Mouse (Mus musculus): ENCODE measurements around the gene Cenpv. TPM values are rescaled to one million over a fixed set of nuclear protein-coding genes. Genes with fewer than 3 reads are reported as not detected.

Cenpv gene
- polyA plus RNA-seq, 1 experiment from 2014 or later: 18.0 TPM

DNA sequence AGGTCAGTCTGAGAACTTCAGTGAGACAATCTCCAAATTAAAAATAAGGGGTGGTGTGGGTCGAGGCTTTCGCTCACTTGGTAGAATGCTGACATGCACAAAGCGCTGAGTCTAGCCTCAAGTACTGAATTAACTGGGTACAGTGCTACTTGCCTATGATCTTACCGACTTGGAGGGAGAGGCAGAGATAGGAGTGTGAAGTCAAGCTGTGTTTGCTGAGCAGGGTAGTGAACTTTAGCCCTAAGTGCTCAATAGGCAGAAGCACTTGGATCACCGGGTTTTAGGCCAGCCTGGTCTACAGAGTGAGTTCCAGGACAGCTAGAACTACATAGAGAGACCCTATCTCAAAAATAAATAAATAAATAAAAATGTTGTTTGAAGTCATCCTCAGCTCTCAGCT, 18.1 kb upstream of the Cenpv start:
- H3K9me3 ChIP-seq (replicated peaks; ENCODE audit: control insufficient read depth, low read length): no peaks in the 10 kb centered on the region
- peaks cover 27% of the 10 kb centered on the region for H3K4me1 ChIP-seq (ENCODE audit: control insufficient read depth, insufficient read depth, low read length)
- H3K4me3 ChIP-seq (ENCODE audit: low read length): no peak overlapping the region
- ATAC-seq (replicated peaks; ENCODE audit: extremely low read depth, insufficient read depth, low FRiP score): no peak
- no peak overlapping the region for H3K27ac ChIP-seq (ENCODE audit: low read length)
- H3K36me3 ChIP-seq (ENCODE audit: control insufficient read depth, insufficient read depth): peaks cover 17% of the 10 kb centered on the region
- 59% methylated on average over 5 of the region's 5 CpGs for WGBS
- no peak overlapping the region for H3K4me2 ChIP-seq (ENCODE audit: low read depth, low read length)
- no peak overlapping the region for H3K9ac ChIP-seq (ENCODE audit: low read length)
- H3K27me3 ChIP-seq (ENCODE audit: control insufficient read depth, insufficient read depth, low read length): no peaks in the 10 kb centered on the region

DNA sequence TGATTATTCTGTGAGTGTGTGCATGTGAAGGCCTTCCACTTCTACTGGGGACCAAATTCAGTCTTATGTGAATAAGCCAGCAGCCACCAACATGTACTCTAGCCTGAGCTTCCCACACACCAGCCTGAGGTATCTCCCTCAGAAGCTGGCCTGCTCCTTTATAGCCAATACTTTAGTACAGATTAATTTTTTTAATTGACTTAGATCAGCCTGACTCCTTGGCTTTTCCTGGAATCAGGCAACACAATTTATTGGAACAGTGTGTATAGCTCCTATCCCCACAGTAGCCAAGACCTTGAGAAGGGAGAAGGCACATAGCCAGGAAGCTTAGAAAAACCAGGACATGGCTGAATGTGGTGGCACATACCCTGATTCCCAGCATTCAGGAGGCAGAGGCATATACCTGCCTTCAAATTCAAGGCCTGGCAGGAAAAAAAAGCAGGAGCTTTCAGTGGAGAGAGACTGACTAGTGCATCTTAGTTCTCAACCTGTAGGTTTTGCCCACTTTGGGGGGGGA, 16.9 kb upstream of the Cenpv start:
- Histone ChIP-seq H3K27ac (ENCODE audit: low read length) (no peak overlapping the region), H3K9me3 (replicated peaks; ENCODE audit: control insufficient read depth, low read length) (no peaks in the 10 kb centered on the region), H3K27me3 (ENCODE audit: control insufficient read depth, insufficient read depth, low read length) (no peaks in the 10 kb centered on the region), H3K36me3 (ENCODE audit: control insufficient read depth, insufficient read depth) (peaks cover 17% of the 10 kb centered on the region), H3K4me3 (ENCODE audit: low read length) (no peak overlapping the region), H3K4me2 (ENCODE audit: low read depth, low read length) (no peak overlapping the region), H3K4me1 (ENCODE audit: control insufficient read depth, insufficient read depth, low read length) (peaks cover 27% of the 10 kb centered on the region), H3K9ac (ENCODE audit: low read length) (no peak overlapping the region)
- no peak for ATAC-seq (replicated peaks; ENCODE audit: extremely low read depth, insufficient read depth, low FRiP score)

DNA sequence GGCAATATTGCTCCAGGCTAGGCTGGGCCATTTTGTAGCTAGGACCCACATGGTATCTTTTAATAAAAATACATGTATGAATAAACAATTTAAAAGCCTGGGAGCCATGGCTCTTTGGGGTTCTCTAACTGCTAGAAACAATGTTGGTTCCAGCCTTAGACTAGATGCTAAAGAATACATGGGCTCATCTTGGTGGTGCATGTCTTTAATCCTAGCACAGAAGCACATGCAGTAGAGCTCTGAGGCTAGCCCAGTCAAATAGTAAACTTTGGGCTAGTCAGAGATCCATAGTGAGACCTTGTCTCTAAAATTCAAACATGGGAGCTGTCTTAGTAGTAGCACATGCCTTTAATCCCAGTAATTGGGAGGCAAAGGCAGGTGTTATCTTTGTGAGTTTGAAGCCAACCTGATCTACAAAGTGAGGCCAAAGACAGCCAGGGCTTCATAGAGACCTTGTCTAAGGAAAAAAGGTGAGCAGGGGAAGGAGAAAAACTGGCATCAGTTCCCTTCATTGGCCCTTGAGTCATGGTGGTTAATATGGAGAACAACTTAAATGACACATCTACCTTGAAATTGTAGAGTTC, 16.0 kb upstream of the Cenpv start:
- H3K9me3 ChIP-seq (replicated peaks; ENCODE audit: control insufficient read depth, low read length): no peaks in the 10 kb centered on the region
- no peak for ATAC-seq (replicated peaks; ENCODE audit: extremely low read depth, insufficient read depth, low FRiP score)
- H3K27me3 ChIP-seq (ENCODE audit: control insufficient read depth, insufficient read depth, low read length): no peaks in the 10 kb centered on the region
- no peak overlapping the region; the same call in 1 of the 2 replicates for H3K27ac ChIP-seq (ENCODE audit: low read length)
- peaks cover 27% of the 10 kb centered on the region for H3K4me1 ChIP-seq (ENCODE audit: control insufficient read depth, insufficient read depth, low read length)
- H3K4me2 ChIP-seq (ENCODE audit: low read depth, low read length): peak overlapping the region; percentile 96
- peak overlapping the region; percentile 4; the same call in 1 of the 2 replicates for H3K4me3 ChIP-seq (ENCODE audit: low read length)
- no peak overlapping the region for H3K9ac ChIP-seq (ENCODE audit: low read length)
- H3K36me3 ChIP-seq (ENCODE audit: control insufficient read depth, insufficient read depth): peaks cover 17% of the 10 kb centered on the region

DNA sequence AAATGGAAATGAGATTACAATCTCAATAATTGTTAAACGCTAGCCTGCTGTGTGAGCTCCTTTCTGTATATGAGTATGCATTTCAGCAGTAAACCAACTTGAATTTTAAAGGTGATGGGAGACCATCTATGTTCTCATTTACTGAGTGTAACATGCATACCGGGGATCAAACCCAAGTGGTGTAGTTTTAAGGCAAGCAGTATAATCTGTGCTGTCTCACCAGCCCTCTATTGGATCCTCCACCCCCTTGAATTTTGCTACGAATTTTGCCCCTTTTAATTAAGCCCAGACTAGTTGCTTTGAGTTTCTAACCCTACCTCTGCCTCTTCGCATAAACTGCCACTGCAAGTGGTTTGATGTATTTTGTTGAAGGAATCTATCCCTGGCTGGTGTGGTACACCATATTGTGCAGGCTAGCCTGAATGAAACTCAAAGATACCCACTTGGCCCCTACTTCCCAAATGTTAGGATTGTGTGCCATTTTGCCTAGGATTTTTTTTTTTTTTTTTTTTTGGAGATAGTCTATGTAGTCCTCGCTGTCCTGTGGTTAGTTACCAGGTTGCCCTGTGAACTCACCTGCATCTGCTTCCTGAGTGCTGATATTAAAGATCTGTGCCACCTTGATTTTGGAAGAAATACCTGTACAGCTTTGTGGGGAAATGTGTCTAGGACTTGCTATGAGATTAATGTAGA, 15.2 kb upstream of the Cenpv start:
- ATAC-seq (replicated peaks; ENCODE audit: extremely low read depth, insufficient read depth, low FRiP score): no peak
- Histone ChIP-seq H3K9ac (ENCODE audit: low read length) (peak overlapping the region; percentile 67), H3K27ac (ENCODE audit: low read length) (no peak overlapping the region), H3K4me1 (ENCODE audit: control insufficient read depth, insufficient read depth, low read length) (peaks cover 31% of the 10 kb centered on the region), H3K27me3 (ENCODE audit: control insufficient read depth, insufficient read depth, low read length) (no peaks in the 10 kb centered on the region), H3K9me3 (replicated peaks; ENCODE audit: control insufficient read depth, low read length) (no peaks in the 10 kb centered on the region), H3K4me2 (ENCODE audit: low read depth, low read length) (peak overlapping the region; percentile 96), H3K36me3 (ENCODE audit: control insufficient read depth, insufficient read depth) (peaks cover 17% of the 10 kb centered on the region), H3K4me3 (ENCODE audit: low read length) (peak overlapping the region; percentile 68)
- WGBS: 77% methylated on average over 5 of the region's 5 CpGs

DNA sequence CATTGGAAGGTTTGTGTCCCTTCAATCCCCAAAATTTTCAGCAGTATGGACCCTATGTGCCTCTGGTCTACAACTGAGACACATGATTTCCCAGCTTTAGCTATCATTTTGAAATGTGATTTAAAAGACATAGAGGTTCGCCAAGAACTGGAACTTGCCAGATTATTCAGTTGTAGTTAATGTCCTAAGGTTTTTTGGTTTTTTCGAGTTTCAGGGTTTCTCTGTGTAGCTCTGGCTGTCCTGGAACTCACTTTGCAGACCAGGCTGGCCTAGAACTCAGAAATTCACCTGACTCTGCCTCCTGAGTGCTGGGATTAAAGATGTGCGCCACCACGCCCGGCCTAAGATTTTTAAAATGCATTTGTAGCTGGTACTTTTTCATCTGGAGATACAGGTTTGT, 14.6 kb upstream of the Cenpv start:
- H3K4me1 ChIP-seq (ENCODE audit: control insufficient read depth, insufficient read depth, low read length): peaks cover 28% of the 10 kb centered on the region
- peaks cover 17% of the 10 kb centered on the region for H3K36me3 ChIP-seq (ENCODE audit: control insufficient read depth, insufficient read depth)
- WGBS: 77% methylated on average over 5 of the region's 5 CpGs
- H3K4me2 ChIP-seq (ENCODE audit: low read depth, low read length): peak overlapping the region; percentile 96
- H3K9me3 ChIP-seq (replicated peaks; ENCODE audit: control insufficient read depth, low read length): no peaks in the 10 kb centered on the region
- no peaks in the 10 kb centered on the region for H3K27me3 ChIP-seq (ENCODE audit: control insufficient read depth, insufficient read depth, low read length)
- H3K9ac ChIP-seq (ENCODE audit: low read length): peak overlapping the region; percentile 67
- no peak overlapping the region for H3K27ac ChIP-seq (ENCODE audit: low read length)
- ATAC-seq (replicated peaks; ENCODE audit: extremely low read depth, insufficient read depth, low FRiP score): no peak
- H3K4me3 ChIP-seq (ENCODE audit: low read length): peak overlapping the region; percentile 68

DNA sequence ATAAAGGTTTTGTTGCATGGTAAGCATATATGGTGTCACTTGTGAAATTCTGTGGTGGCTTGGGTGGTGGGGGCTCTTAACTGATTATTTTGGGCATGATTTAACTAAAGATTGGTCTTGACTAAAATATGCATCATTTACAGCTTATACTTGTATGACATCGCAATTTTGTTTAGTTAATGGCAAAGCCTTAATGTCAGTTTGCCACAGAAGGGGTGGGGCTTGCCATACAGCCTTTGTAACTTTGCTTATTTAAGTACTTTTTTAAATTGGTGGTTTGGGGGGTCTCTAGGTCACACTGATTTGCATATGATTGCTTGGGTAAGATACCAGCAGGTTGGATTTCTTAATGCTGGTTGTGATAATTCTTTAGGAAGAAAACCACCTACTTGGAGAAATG, 14.1 kb upstream of the Cenpv start:
- Histone ChIP-seq H3K36me3 (ENCODE audit: control insufficient read depth, insufficient read depth) (peaks cover 17% of the 10 kb centered on the region), H3K4me3 (ENCODE audit: low read length) (peak overlapping the region; percentile 68), H3K9me3 (replicated peaks; ENCODE audit: control insufficient read depth, low read length) (no peaks in the 10 kb centered on the region), H3K27me3 (ENCODE audit: control insufficient read depth, insufficient read depth, low read length) (no peaks in the 10 kb centered on the region), H3K27ac (ENCODE audit: low read length) (no peak overlapping the region), H3K9ac (ENCODE audit: low read length) (peak overlapping the region; percentile 67), H3K4me2 (ENCODE audit: low read depth, low read length) (peak overlapping the region; percentile 96), H3K4me1 (ENCODE audit: control insufficient read depth, insufficient read depth, low read length) (peaks cover 28% of the 10 kb centered on the region)
- WGBS: 30% methylated on average over 1 of the region's 1 CpGs
- ATAC-seq (replicated peaks; ENCODE audit: extremely low read depth, insufficient read depth, low FRiP score): no peak

DNA sequence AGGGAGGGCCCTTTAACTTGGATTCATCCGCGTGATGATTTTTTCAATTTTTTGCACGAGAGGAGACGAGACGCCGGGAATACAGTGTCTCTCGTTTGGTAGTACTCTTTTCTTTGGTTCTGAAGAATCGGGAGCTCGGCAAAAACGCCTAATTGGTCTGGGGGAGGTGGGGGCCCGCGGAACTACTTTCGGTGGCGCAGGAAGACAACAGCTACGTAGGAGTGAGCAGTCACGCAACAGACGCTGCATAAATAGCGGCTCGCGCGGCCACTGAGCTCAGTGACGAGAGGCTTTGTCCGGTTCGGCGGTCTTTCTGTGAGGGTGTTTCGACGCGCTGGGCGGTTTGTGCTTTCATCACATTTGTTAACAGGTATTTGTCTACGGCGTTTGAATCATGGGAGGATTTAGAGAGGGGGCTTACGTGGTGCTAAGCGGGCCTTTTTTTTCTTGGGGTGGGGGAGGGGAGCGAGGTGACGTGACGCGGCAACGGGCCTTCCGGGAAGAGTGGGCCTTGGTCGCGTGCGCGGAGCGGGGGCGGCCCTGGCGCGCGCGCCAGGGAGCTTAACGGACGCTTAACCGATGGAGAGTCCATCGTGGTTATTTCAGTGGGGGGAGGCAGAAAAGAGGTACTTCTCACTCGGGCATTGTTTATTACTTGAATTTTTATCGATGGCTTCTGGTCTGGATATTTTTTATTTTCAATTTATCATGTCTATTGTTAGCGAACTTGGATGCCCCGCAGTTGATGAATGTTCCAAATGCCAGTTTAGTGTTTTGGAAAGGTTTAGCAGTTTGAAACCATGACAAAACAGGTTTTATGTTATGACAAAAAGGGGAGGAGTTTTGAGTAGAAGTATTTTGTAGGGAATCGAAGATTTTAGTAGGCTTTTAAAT, 12.4 kb upstream of the Cenpv start:
- Histone ChIP-seq H3K4me3 (ENCODE audit: low read length) (peak overlapping the region; percentile 81), H3K4me1 (ENCODE audit: control insufficient read depth, insufficient read depth, low read length) (peaks cover 28% of the 10 kb centered on the region), H3K27ac (ENCODE audit: low read length) (peak overlapping the region; percentile 86), H3K27me3 (ENCODE audit: control insufficient read depth, insufficient read depth, low read length) (no peaks in the 10 kb centered on the region), H3K9me3 (replicated peaks; ENCODE audit: control insufficient read depth, low read length) (no peaks in the 10 kb centered on the region), H3K4me2 (ENCODE audit: low read depth, low read length) (peak overlapping the region; percentile 59), H3K36me3 (ENCODE audit: control insufficient read depth, insufficient read depth) (peaks cover 17% of the 10 kb centered on the region), H3K9ac (ENCODE audit: low read length) (peak overlapping the region; percentile 80)
- peak; percentile 75 for ATAC-seq (replicated peaks; ENCODE audit: extremely low read depth, insufficient read depth, low FRiP score)
- under 1% methylated on average over 58 of the region's 58 CpGs for WGBS

DNA sequence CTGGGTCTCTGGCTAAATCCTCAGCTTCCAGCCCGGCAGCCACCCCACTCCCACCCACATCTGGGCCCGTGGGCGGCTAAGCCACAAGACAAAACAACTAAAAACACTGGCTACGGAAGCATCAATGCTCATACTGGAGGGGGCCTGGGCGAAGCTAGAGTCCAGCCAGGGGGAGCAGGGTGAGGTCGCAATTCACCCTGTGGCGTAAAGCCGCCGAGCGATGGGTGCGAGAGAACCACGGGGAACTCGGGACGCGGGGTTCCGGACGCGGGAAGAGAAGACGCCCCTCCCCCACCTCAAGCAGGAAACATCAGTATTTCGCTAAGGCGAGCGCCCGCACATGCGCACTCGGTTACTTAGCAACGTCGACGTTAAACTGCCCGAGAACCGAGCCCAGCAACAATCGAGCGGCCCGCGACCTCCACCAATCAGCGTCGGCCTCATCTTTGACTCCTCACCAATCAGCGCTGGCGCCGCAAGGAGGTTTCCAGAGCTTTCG, 11.7 kb upstream of the Cenpv start, which contains the start of gene Ubb:
Ubb (plus strand) TSS at position 445 of the 499 bp plus-strand sequence.
- peaks cover 17% of the 10 kb centered on the region for H3K36me3 ChIP-seq (ENCODE audit: control insufficient read depth, insufficient read depth)
- WGBS: under 1% methylated on average over 40 of the region's 40 CpGs
- H3K27me3 ChIP-seq (ENCODE audit: control insufficient read depth, insufficient read depth, low read length): no peaks in the 10 kb centered on the region
- H3K9ac ChIP-seq (ENCODE audit: low read length): peak within 1 kb of the TSS; percentile 99
- H3K4me3 ChIP-seq (ENCODE audit: low read length): peak within 1 kb of the TSS; percentile 81
- H3K9me3 ChIP-seq (replicated peaks; ENCODE audit: control insufficient read depth, low read length): no peaks in the 10 kb centered on the region
- peak; percentile 97 for ATAC-seq (replicated peaks; ENCODE audit: extremely low read depth, insufficient read depth, low FRiP score)
- H3K4me1 ChIP-seq (ENCODE audit: control insufficient read depth, insufficient read depth, low read length): peaks cover 28% of the 10 kb centered on the region
- peak within 1 kb of the TSS; percentile 98 for H3K27ac ChIP-seq (ENCODE audit: low read length)
- peak within 1 kb of the TSS; percentile 78 for H3K4me2 ChIP-seq (ENCODE audit: low read depth, low read length)

Measured in heart, embryonic 16.5 days (tissue).